Mouse (Mus musculus): ENCODE measurements at regions not wholly inside any gene's neighbourhood (a gene's known extent, or its start where the extent isn't known, plus 50 kb on each side); places are given as distances from the start of the nearest gene placed in this dataset.
A peak's percentile ranks its signal among the peaks of the same experiment; 100 is the strongest.

GRCm38 (mm10) chr12:8447612-8448011 is 52.2 kb downstream of the Rhob start:
- Histone ChIP-seq H3K36me3 (ENCODE audit: control insufficient read depth, insufficient read depth) (no peaks in the 10 kb centered on the region), H3K4me2 (ENCODE audit: low read depth, low read length) (no peak overlapping the region), H3K9ac (ENCODE audit: low read length) (no peak overlapping the region), H3K9me3 (replicated peaks; ENCODE audit: control insufficient read depth, low read length) (no peaks in the 10 kb centered on the region), H3K4me1 (ENCODE audit: control insufficient read depth, insufficient read depth, low read length) (peaks cover 11% of the 10 kb centered on the region), H3K27ac (ENCODE audit: low read length) (no peak overlapping the region), H3K4me3 (ENCODE audit: low read length) (no peak overlapping the region), H3K27me3 (ENCODE audit: control insufficient read depth, insufficient read depth, low read length) (no peaks in the 10 kb centered on the region)
- 80% methylated on average over 9 of the region's 9 CpGs for WGBS
- no peak for ATAC-seq (replicated peaks; ENCODE audit: extremely low read depth, insufficient read depth, low FRiP score)

GRCm38 (mm10) chr12:8447025-8447424 is 52.8 kb downstream of the Rhob start:
- no peaks in the 10 kb centered on the region for H3K36me3 ChIP-seq (ENCODE audit: control insufficient read depth, insufficient read depth)
- H3K4me1 ChIP-seq (ENCODE audit: control insufficient read depth, insufficient read depth, low read length), result peaks cover 8% of the 10 kb centered on the region
- H3K27ac ChIP-seq (ENCODE audit: low read length), result no peak overlapping the region
- no peak for ATAC-seq (replicated peaks; ENCODE audit: extremely low read depth, insufficient read depth, low FRiP score)
- 29% methylated on average over 7 of the region's 7 CpGs for WGBS
- H3K4me3 ChIP-seq (ENCODE audit: low read length), result no peak overlapping the region
- no peak overlapping the region for H3K4me2 ChIP-seq (ENCODE audit: low read depth, low read length)
- H3K27me3 ChIP-seq (ENCODE audit: control insufficient read depth, insufficient read depth, low read length), result no peaks in the 10 kb centered on the region
- H3K9ac ChIP-seq (ENCODE audit: low read length), result no peak overlapping the region
- no peaks in the 10 kb centered on the region for H3K9me3 ChIP-seq (replicated peaks; ENCODE audit: control insufficient read depth, low read length)

- H3K9me3 ChIP-seq (replicated peaks; ENCODE audit: control insufficient read depth, low read length), result no peaks in the 10 kb centered on the region
- 66% methylated on average over 13 of the region's 13 CpGs for WGBS
- H3K4me3 ChIP-seq (ENCODE audit: low read length), result no peak overlapping the region
- H3K36me3 ChIP-seq (ENCODE audit: control insufficient read depth, insufficient read depth), result no peaks in the 10 kb centered on the region
- H3K4me2 ChIP-seq (ENCODE audit: low read depth, low read length), result no peak overlapping the region
- peak overlapping the region; percentile 55 for H3K27ac ChIP-seq (ENCODE audit: low read length)
- ATAC-seq (replicated peaks; ENCODE audit: extremely low read depth, insufficient read depth, low FRiP score), result 0 out of 2 replicates have a peak, but pooled peaks have one; percentile 47
- H3K9ac ChIP-seq (ENCODE audit: low read length), result no peak overlapping the region
- no peaks in the 10 kb centered on the region for H3K27me3 ChIP-seq (ENCODE audit: control insufficient read depth, insufficient read depth, low read length)
- H3K4me1 ChIP-seq (ENCODE audit: control insufficient read depth, insufficient read depth, low read length), result peaks cover 8% of the 10 kb centered on the region
These were observed 54.6 kb downstream of the Rhob start for GRCm38 (mm10) chr12:8444975-8445853.

GRCm38 (mm10) chr12:8443917-8444453 is 55.8 kb downstream of the Rhob start:
- no peak for ATAC-seq (replicated peaks; ENCODE audit: extremely low read depth, insufficient read depth, low FRiP score)
- Histone ChIP-seq H3K27ac (ENCODE audit: low read length) (peak overlapping the region; percentile 70), H3K4me3 (ENCODE audit: low read length) (no peak overlapping the region), H3K4me1 (ENCODE audit: control insufficient read depth, insufficient read depth, low read length) (peaks cover 8% of the 10 kb centered on the region), H3K27me3 (ENCODE audit: control insufficient read depth, insufficient read depth, low read length) (no peaks in the 10 kb centered on the region), H3K9me3 (replicated peaks; ENCODE audit: control insufficient read depth, low read length) (no peaks in the 10 kb centered on the region), H3K9ac (ENCODE audit: low read length) (no peak overlapping the region), H3K36me3 (ENCODE audit: control insufficient read depth, insufficient read depth) (no peaks in the 10 kb centered on the region), H3K4me2 (ENCODE audit: low read depth, low read length) (no peak overlapping the region)
- 63% methylated on average over 4 of the region's 4 CpGs for WGBS

GRCm38 (mm10) chr12:8443253-8443661 is 56.6 kb downstream of the Rhob start:
- Histone ChIP-seq H3K9me3 (replicated peaks; ENCODE audit: control insufficient read depth, low read length) (no peaks in the 10 kb centered on the region), H3K9ac (ENCODE audit: low read length) (no peak overlapping the region), H3K27ac (ENCODE audit: low read length) (peak overlapping the region; percentile 70), H3K4me1 (ENCODE audit: control insufficient read depth, insufficient read depth, low read length) (peaks cover 16% of the 10 kb centered on the region), H3K36me3 (ENCODE audit: control insufficient read depth, insufficient read depth) (no peaks in the 10 kb centered on the region), H3K27me3 (ENCODE audit: control insufficient read depth, insufficient read depth, low read length) (no peaks in the 10 kb centered on the region), H3K4me2 (ENCODE audit: low read depth, low read length) (no peak overlapping the region), H3K4me3 (ENCODE audit: low read length) (no peak overlapping the region)
- WGBS, result 56% methylated on average over 4 of the region's 4 CpGs
- 0 out of 2 replicates have a peak, but pooled peaks have one; percentile 11 for ATAC-seq (replicated peaks; ENCODE audit: extremely low read depth, insufficient read depth, low FRiP score)

GRCm38 (mm10) chr12:8441275-8441674 is 58.5 kb downstream of the Rhob start:
- no peaks in the 10 kb centered on the region for H3K36me3 ChIP-seq (ENCODE audit: control insufficient read depth, insufficient read depth)
- no peak overlapping the region for H3K4me3 ChIP-seq (ENCODE audit: low read length)
- H3K4me2 ChIP-seq (ENCODE audit: low read depth, low read length), result no peak overlapping the region
- H3K4me1 ChIP-seq (ENCODE audit: control insufficient read depth, insufficient read depth, low read length), result peaks cover 28% of the 10 kb centered on the region
- ATAC-seq (replicated peaks; ENCODE audit: extremely low read depth, insufficient read depth, low FRiP score), result no peak
- H3K9me3 ChIP-seq (replicated peaks; ENCODE audit: control insufficient read depth, low read length), result no peaks in the 10 kb centered on the region
- no peak overlapping the region for H3K9ac ChIP-seq (ENCODE audit: low read length)
- no peak overlapping the region for H3K27ac ChIP-seq (ENCODE audit: low read length)
- 81% methylated on average over 4 of the region's 4 CpGs for WGBS
- H3K27me3 ChIP-seq (ENCODE audit: control insufficient read depth, insufficient read depth, low read length), result no peaks in the 10 kb centered on the region

- WGBS, result 86% methylated on average over 3 of the region's 3 CpGs
- Histone ChIP-seq H3K9ac (ENCODE audit: low read length) (no peak overlapping the region), H3K27ac (ENCODE audit: low read length) (no peak overlapping the region), H3K9me3 (replicated peaks; ENCODE audit: control insufficient read depth, low read length) (no peaks in the 10 kb centered on the region), H3K36me3 (ENCODE audit: control insufficient read depth, insufficient read depth) (no peaks in the 10 kb centered on the region), H3K4me2 (ENCODE audit: low read depth, low read length) (no peak overlapping the region), H3K27me3 (ENCODE audit: control insufficient read depth, insufficient read depth, low read length) (no peaks in the 10 kb centered on the region), H3K4me1 (ENCODE audit: control insufficient read depth, insufficient read depth, low read length) (peaks cover 28% of the 10 kb centered on the region), H3K4me3 (ENCODE audit: low read length) (no peak overlapping the region)
- no peak for ATAC-seq (replicated peaks; ENCODE audit: extremely low read depth, insufficient read depth, low FRiP score)
These were observed 59.4 kb downstream of the Rhob start for GRCm38 (mm10) chr12:8440373-8440772.

GRCm38 (mm10) chr12:8439957-8440356 is 59.9 kb downstream of the Rhob start:
- no peak overlapping the region for H3K27ac ChIP-seq (ENCODE audit: low read length)

GRCm38 (mm10) chr12:8439486-8439885 is 60.3 kb downstream of the Rhob start:
- Histone ChIP-seq H3K4me3 (ENCODE audit: low read length) (no peak overlapping the region), H3K27me3 (ENCODE audit: control insufficient read depth, insufficient read depth, low read length) (no peaks in the 10 kb centered on the region), H3K4me1 (ENCODE audit: control insufficient read depth, insufficient read depth, low read length) (peaks cover 21% of the 10 kb centered on the region), H3K27ac (ENCODE audit: low read length) (no peak overlapping the region), H3K9ac (ENCODE audit: low read length) (no peak overlapping the region), H3K4me2 (ENCODE audit: low read depth, low read length) (no peak overlapping the region), H3K9me3 (replicated peaks; ENCODE audit: control insufficient read depth, low read length) (no peaks in the 10 kb centered on the region), H3K36me3 (ENCODE audit: control insufficient read depth, insufficient read depth) (no peaks in the 10 kb centered on the region)
- ATAC-seq (replicated peaks; ENCODE audit: extremely low read depth, insufficient read depth, low FRiP score), result no peak
- 71% methylated on average over 4 of the region's 4 CpGs for WGBS

More at GRCm38 (mm10) chr12:8439957-8440356, 59.9 kb downstream of the Rhob start:
- H3K4me3 ChIP-seq (ENCODE audit: low read length), result no peak overlapping the region
- no peak overlapping the region for H3K9ac ChIP-seq (ENCODE audit: low read length)
- no peaks in the 10 kb centered on the region for H3K27me3 ChIP-seq (ENCODE audit: control insufficient read depth, insufficient read depth, low read length)
- peaks cover 24% of the 10 kb centered on the region for H3K4me1 ChIP-seq (ENCODE audit: control insufficient read depth, insufficient read depth, low read length)
- no peak overlapping the region for H3K4me2 ChIP-seq (ENCODE audit: low read depth, low read length)
- 69% methylated on average over 3 of the region's 3 CpGs for WGBS
- H3K9me3 ChIP-seq (replicated peaks; ENCODE audit: control insufficient read depth, low read length), result no peaks in the 10 kb centered on the region
- H3K36me3 ChIP-seq (ENCODE audit: control insufficient read depth, insufficient read depth), result no peaks in the 10 kb centered on the region
- ATAC-seq (replicated peaks; ENCODE audit: extremely low read depth, insufficient read depth, low FRiP score), result no peak
